Mouse (Mus musculus) lung, postnatal 0 days (tissue): ENCODE data around the gene Ubr3.

Experiments used
- CTCF ChIP-seq: IDR thresholded peaks from 2 replicates; pipeline ENCODE4 v1.5.1; 2016; ENCODE audit warnings: antibody characterized with exemption, mild to moderate bottlenecking
- EP300 ChIP-seq: IDR thresholded peaks from 2 replicates; pipeline ENCODE4 v1.6.1; 2016; ENCODE audit warnings: antibody characterized with exemption, mild to moderate bottlenecking, control low read depth

DNA sequence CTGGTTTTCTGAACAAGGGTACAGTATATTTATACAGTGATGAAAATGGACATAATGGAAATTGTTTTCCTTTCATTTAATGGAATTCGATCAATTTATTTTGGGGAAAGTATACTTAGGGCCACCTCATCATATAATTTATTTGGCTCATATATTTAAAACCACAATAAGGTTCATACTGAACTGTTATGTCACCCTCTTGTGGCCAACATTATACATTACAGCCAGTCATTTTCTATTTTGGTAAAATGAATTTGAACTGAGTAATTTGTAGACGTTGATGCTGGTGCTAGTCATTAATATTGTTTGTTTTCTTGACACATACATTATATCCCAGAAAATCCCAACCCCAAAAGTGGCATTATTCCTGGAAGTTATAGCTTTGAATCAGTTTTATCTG lies 58.6 kb downstream of the Ubr3 start:
- TF ChIP-seq CTCF (peak; percentile 73), EP300 (no peak)
